Mouse (Mus musculus) myocyte (in vitro differentiated cells): ENCODE measurements around the gene Sh3rf1.

ENCODE experiments used
- E2F4 ChIP-seq: IDR thresholded peaks from one replicate; pipeline ENCODE4 v1.6.1; 2011; ENCODE audit warnings: mild to moderate bottlenecking, control low read depth, moderate library complexity; ENCODE audit not compliant: insufficient read depth
- MAX ChIP-seq: IDR thresholded peaks from one replicate; pipeline ENCODE4 v1.6.1; 2011; ENCODE audit warnings: low read depth, mild to moderate bottlenecking, control low read depth
- MYOG ChIP-seq, 3 experiments: IDR thresholded peaks; one replicate each; pipeline ENCODE4 v1.6.1; 2011; ENCODE audit warnings: control low read depth in 2 of 3, low read depth in 2 of 3, mild to moderate bottlenecking in 2 of 3; ENCODE audit not compliant: insufficient read length in 2 of 3, control insufficient read depth in 1 of 3, insufficient read depth in 1 of 3
- POLR2A ChIP-seq: IDR thresholded peaks from one replicate; pipeline ENCODE4 v1.6.1; 2011; ENCODE audit warnings: low read depth, mild to moderate bottlenecking, control low read depth, moderate library complexity; ENCODE audit not compliant: insufficient read length
- REST ChIP-seq: IDR thresholded peaks from one replicate; pipeline ENCODE4 v1.6.1; 2011; ENCODE audit warnings: mild to moderate bottlenecking, control low read depth, moderate library complexity; ENCODE audit not compliant: insufficient read depth, insufficient read length

- no peak for TF ChIP-seq POLR2A
- TF ChIP-seq MAX, result no peak
- no peak for TF ChIP-seq MYOG (IDR thresholded peaks at IDR 0.05; ENCODE audit: control insufficient read depth in 1 of 3, insufficient read depth in 1 of 3, insufficient read length in 2 of 3, low read depth in 2 of 3)
- no peak for TF ChIP-seq REST
- no peak for TF ChIP-seq E2F4
These were observed 8.4 kb upstream of the Sh3rf1 start for GRCm38 (mm10) chr8:61215081-61215819.
